Mouse (Mus musculus) Muller cell, postnatal 12 days (primary cell): ENCODE data around the gene Zfp52.

Experiments used
- DNase-seq: peaks from one replicate; pipeline ENCODE4 v3.0.0-alpha.2; 2015; ENCODE audit errors: inconsistent ontology term

Gene Zfp52

DNA sequence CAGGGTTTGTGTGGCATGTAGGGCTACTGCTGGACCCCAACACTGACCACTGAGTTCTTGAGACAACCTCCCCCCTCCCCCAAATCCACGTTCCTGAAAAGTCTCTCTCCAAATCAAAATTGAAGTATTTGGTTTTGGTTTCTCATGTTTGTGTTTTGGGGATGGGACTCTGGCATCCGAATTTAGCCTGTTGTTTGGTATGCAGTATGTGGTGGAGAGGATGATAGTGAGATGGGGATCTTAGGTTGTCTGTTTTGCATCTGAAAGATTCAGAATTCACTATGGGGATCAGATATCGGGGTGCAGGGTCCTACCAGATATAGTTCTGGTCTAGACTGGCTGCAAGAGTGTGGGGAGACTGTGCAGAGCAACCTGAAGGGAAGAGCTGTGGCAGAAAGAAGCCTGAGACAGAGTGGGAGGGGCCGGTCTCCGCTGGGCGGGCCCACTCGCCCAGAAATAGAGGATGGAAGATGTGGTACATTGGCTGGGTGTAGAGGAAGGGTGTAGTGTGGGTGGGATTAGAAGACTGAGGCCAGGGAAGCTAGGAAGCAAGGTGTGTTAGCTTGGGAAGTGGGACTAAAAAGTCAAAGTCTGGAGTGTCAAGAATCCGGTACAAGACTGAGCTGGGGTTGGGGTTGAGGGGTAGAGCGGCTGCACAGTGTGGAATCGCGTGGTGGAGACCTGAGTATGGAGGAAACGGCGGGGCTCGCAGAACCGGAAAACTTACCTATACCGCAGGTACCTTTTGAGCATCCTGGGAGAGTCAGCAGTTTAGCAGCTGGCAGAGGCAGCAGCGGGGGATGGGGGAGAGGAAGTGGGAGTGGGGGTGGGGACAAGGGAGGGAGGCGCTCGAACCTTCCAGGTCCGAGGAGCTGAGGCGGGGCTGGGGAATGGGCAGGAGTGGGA, at the start of gene Zfp52:
Zfp52 (plus strand) TSS at position 444 of the 906 bp plus-strand sequence.
- DNase-seq = peak; percentile 80

DNA sequence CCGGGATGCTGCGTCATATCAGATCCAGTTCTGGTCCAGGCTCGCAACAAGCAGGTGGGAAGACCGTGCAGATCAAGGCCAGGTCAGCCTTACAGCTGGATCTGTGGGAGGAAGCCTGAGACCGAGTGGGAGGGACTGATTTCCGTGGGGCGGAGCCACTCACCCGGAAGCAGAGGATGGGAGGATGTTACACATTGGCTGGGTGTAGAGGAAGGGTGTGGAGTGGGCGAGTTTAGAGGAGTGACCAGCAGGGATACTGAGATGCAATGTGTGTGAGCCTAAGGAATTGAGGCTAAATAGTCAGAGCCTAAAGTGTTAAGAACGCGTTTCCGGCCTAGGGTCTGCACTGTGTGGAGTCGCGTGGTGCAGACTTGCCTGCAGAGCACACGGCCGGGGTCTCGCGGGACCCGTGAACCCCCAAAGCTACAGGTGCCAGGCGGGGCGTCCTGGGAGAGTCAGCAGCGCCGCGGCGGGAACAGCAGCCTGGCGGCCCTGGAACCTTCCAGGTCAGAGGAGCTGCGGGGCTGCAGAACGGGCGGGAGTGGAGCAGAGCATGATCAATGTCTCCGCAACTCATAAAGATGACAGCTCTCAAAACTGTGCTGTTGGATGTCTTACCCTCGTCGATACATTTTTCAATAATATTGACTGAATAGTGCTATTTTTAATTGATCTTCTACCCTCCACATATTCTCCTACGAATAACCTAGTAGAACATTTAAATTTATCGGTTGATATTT, 46.4 kb upstream of the Zfp52 start, which contains the start of gene Zfp53:
Zfp53 (plus strand) TSS at position 239 of the 740 bp plus-strand sequence.
- DNase-seq = peak; percentile 88

DNA sequence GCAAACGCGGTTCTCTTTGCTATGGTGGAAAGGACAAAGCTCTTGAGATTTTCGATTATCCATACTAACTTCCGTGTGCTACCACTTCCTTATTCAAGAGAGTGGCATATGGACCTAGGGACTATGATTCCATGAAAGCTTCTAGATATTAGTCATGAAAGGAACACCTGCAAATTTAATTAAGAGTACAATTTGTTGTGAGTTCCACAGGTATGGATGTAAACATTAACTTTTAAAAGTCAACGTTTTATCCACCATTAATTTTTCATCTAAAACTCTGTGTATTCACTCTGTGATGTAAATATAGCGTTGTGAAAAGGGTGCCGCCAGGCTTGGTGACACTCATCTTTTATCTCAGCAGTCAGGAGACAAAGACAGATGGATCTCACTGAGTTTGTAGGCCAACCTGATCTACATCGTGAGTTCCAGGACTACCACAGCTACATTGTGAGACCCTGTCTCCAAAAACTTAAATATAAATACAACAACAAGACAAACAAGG, 45.8 kb upstream of the Zfp52 start:
- no peak for DNase-seq

DNA sequence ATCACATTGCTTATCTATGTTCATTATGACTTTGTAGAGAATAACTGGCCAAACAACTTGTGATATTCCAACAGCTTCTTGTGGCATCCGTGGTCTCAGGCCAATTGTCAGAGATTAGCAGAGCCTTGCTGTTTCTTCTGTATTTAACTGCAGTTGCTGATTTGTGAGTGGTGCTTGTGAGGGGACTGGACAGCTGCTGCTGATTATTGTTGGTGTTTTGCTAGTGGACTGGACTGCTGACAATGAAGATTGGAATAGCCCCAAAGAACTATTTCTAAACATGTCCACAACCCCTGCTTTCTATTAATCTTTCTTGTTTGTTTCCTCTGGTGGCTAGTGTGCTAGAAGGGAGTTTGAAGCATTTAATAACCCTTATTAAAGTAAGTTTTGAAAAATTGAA, 34.0 kb upstream of the Zfp52 start:
- DNase-seq = no peak

GRCm38 (mm10) chr17:21504524-21504923, 30.8 kb upstream of the Zfp52 start:
- no peak for DNase-seq

- no peak for DNase-seq
Measured at GRCm38 (mm10) chr17:21506258-21506657, 29.1 kb upstream of the Zfp52 start.

- DNase-seq = no peak
Measured at GRCm38 (mm10) chr17:21509756-21510155, 25.6 kb upstream of the Zfp52 start.

- peak; percentile 70 for DNase-seq
Measured at GRCm38 (mm10) chr17:21515403-21516105, 19.8 kb upstream of the Zfp52 start.

GRCm38 (mm10) chr17:21516201-21517129, 18.9 kb upstream of the Zfp52 start:
- peak; percentile 77 for DNase-seq

DNA sequence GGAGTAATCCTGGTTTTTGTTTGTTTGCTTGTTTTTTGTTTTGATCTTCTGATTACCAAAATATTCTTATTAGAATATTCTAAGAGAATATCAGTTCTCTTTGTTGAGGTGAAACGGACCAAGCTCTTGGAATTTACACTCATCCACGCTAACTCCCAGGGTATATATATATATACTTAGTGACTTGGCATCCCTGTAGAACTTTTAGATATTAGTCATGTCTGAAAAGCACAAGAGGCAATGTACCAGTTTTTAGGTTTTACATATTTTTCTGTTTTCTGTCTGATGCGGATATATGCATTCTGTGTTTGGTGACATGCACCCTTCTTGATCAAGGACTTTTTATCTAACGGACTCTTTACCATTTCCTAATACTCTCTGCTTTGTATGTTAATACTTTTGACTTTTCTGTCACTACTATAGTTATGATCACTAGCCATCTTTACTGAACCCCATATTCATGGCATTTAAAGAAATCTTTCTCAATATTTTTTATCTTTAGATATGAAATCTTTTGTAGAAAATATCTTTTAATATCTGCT, 18.1 kb upstream of the Zfp52 start:
- no peak for DNase-seq

DNA sequence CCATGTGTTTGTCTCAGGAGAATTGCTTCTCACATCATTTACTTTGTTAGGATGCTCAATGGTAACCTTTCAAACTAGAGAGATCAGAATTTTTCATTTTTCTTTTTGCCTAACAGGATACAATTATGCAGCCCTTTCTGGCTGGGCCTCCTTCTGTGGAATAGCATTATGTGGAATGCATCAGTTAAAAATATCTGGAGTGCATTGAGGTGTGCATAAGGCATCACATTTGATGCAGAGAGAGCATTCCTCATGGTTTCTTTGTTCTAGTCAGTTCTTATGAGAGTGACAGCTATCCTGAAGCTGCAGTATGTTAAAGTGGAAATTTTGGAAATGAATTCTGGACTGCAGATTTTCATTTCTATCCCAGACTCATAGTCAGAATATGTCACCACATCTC, 9.1 kb upstream of the Zfp52 start:
- DNase-seq = peak; percentile 83

DNA sequence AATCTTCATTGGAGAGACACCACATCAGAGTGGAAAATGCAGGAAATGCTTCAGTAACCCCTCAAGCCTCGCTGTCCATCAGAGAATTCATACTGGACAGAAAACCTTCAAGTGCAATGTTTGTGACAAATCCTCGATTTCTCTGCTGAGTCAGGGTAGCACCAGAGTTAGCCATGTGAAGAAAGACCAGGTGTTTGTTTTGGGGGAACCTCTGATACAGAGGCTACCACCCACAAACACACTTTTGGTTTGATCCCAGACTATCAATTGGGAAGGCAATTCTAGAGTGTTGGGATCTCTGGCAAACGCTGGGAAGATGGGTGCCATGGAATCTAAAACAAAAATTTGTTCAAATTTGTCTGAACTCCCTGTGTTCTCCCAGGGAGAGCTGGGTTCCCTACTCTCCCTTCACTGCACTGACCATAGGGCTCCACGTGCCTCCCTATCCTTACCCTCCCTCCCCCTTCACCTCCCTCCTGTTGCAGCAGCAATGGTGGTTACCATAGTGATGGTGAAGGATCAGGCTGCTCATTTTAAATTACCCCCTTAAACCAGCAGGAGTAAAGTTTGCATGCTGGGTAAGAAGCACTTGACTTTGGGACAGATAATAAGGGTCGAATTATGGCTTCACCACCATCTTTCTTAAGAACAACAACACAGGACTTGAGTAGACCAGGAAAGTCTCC, 4.6 kb upstream of the Zfp52 start:
- no peak for DNase-seq

DNA sequence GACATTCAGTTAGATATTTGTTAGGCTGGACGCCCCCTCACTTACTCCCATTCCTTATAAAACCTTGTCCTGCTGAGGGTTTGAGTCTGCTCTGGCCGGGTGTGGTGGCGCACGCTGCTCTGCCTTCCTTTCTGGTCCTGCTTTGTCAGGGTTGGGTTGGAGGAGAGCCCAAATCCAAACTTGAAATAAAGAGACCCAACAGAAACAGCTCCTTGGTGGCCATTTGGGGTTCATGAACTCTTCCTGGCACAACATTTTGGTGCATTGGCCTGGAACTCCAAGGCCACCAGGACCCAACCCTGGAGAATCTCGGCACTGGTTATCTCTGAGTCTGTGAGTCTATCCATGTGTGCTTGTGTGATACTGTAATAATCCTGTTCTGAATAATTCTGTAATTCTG, 3.7 kb upstream of the Zfp52 start:
- peak; percentile 67 for DNase-seq

DNA sequence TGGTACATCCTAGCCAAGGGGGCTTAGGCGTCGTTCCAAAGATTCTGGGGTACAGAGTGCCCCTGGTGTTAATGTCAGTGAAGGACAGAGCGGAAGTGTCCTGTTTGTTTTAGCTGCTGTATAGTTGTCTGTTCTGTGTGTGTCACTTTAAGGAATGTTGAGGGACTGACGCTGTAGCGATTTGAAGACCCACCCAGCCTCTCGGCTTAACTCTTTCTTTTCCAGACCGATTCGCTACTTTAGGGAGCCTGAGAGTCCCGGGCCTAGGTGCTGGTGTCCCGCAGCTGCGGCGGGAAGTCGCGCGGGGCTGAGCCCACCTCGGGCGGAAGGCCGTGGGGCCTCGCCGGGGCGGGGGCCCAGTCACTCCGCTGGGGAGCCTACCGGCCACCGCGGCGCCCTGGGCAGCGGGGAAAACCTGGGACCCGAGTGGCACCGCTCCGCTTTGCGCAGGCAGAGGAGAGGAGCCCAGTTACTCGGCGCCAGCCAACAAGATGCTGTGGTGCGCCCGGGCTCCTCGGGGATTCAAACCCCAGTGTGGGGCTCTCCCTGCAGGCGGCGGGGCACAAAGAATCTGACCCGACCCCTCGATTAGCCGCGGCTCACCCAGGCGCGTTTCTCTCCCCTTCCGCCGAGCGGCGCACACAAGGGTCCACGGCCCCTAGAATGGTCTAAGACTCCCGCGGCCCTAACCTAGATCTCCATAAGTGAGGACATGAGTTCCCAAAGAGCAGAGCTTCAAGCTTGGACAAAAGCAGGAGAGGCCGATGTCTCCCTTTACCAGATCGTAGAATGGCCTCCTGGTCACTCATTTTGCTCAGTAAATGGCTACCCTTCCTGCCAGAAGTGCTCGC, 3.0 kb upstream of the Zfp52 start:
- peak; percentile 88 for DNase-seq

- DNase-seq = no peak
Measured at GRCm38 (mm10) chr17:21533961-21534360, 1.4 kb upstream of the Zfp52 start.

- peak; percentile 93 for DNase-seq
Measured at GRCm38 (mm10) chr17:21534460-21535095, 761 bp upstream of the Zfp52 start.

GRCm38 (mm10) chr17:21536096-21536495, 757 bp downstream of the Zfp52 start:
- no peak for DNase-seq

DNA sequence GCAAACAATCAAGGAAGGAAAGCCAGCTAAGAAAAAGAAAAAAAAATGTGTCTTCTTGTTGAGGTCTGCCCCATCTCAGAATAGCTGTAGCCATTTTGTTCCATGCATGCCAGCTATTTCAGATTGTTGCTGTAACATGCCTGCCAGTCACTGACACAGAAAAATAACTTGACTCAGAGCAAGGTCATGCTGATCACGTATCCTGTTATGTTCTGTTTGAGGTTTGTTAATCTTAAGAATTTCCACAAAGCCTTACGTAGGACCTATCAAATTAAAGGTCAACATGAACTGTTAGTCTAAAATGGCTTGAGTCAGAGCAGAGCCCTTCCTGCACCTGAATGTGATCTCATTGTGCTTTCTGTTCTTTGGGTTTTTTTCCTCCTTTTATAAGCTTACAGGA, 1.3 kb downstream of the Zfp52 start:
- DNase-seq = peak; percentile 47
